Mouse (Mus musculus): ENCODE data around the gene Dazap2. TPM values are rescaled to one million over a fixed set of nuclear protein-coding genes. Genes with fewer than 3 reads are reported as not detected.
A peak's percentile ranks its signal among the peaks of the same experiment; 100 is the strongest.
"Not testable (repeated sequence)": the region's sequence is repeated elsewhere in the genome, so short reads cannot be mapped to it uniquely, and the experiment has no call there.

Gene Dazap2
- total RNA-seq, 1 experiment from 2014 or later, result 179 TPM

- no peak for ATAC-seq (replicated peaks; ENCODE audit: low read depth, poor library complexity, severe bottlenecking)
Measured at GRCm38 (mm10) chr15:100601669-100602068, 13.5 kb upstream of the Dazap2 start.

GRCm38 (mm10) chr15:100606677-100607076 is 8.5 kb upstream of the Dazap2 start:
- not testable (repeated sequence) for ATAC-seq (replicated peaks; ENCODE audit: low read depth, poor library complexity, severe bottlenecking)

- ATAC-seq (replicated peaks; ENCODE audit: low read depth, poor library complexity, severe bottlenecking), result no peak
Measured at GRCm38 (mm10) chr15:100611951-100612350, 3.2 kb upstream of the Dazap2 start.

GRCm38 (mm10) chr15:100612432-100612831 is 2.7 kb upstream of the Dazap2 start:
- no peak for ATAC-seq (replicated peaks; ENCODE audit: low read depth, poor library complexity, severe bottlenecking)

GRCm38 (mm10) chr15:100613584-100613983 is 1.6 kb upstream of the Dazap2 start:
- peak; percentile 43 for ATAC-seq (replicated peaks; ENCODE audit: low read depth, poor library complexity, severe bottlenecking)

- peak; percentile 28 for ATAC-seq (replicated peaks; ENCODE audit: low read depth, poor library complexity, severe bottlenecking)
Measured at GRCm38 (mm10) chr15:100614218-100614995, 742 bp upstream of the Dazap2 start.

GRCm38 (mm10) chr15:100615825-100616220 is 674 bp downstream of the Dazap2 start:
- peak; percentile 53 for ATAC-seq (replicated peaks; ENCODE audit: low read depth, poor library complexity, severe bottlenecking)

- no peak for ATAC-seq (replicated peaks; ENCODE audit: low read depth, poor library complexity, severe bottlenecking)
Measured at GRCm38 (mm10) chr15:100616221-100616620, 1.1 kb downstream of the Dazap2 start.

GRCm38 (mm10) chr15:100619200-100619599 is 4.1 kb downstream of the Dazap2 start:
- ATAC-seq (replicated peaks; ENCODE audit: low read depth, poor library complexity, severe bottlenecking), result no peak

- ATAC-seq (replicated peaks; ENCODE audit: low read depth, poor library complexity, severe bottlenecking), result peak; percentile 15; the same call in 1 of the 2 replicates
Measured at GRCm38 (mm10) chr15:100621671-100622070, 6.5 kb downstream of the Dazap2 start.

GRCm38 (mm10) chr15:100622164-100622563 is 7.0 kb downstream of the Dazap2 start:
- ATAC-seq (replicated peaks; ENCODE audit: low read depth, poor library complexity, severe bottlenecking), result peak; percentile 71

- ATAC-seq (replicated peaks; ENCODE audit: low read depth, poor library complexity, severe bottlenecking), result no peak
Measured at GRCm38 (mm10) chr15:100623754-100624153, 8.6 kb downstream of the Dazap2 start.

GRCm38 (mm10) chr15:100624435-100624834 is 9.3 kb downstream of the Dazap2 start:
- no peak for ATAC-seq (replicated peaks; ENCODE audit: low read depth, poor library complexity, severe bottlenecking)

GRCm38 (mm10) chr15:100627287-100627686 is 12.1 kb downstream of the Dazap2 start:
- no peak for ATAC-seq (replicated peaks; ENCODE audit: low read depth, poor library complexity, severe bottlenecking)

- ATAC-seq (replicated peaks; ENCODE audit: low read depth, poor library complexity, severe bottlenecking), result no peak
Measured at GRCm38 (mm10) chr15:100627774-100628370, 12.7 kb downstream of the Dazap2 start.

GRCm38 (mm10) chr15:100628797-100629196 is 13.6 kb downstream of the Dazap2 start:
- ATAC-seq (replicated peaks; ENCODE audit: low read depth, poor library complexity, severe bottlenecking), result no peak

GRCm38 (mm10) chr15:100630126-100630525 is 15.0 kb downstream of the Dazap2 start:
- ATAC-seq (replicated peaks; ENCODE audit: low read depth, poor library complexity, severe bottlenecking), result no peak

GRCm38 (mm10) chr15:100631454-100632170 is 16.5 kb downstream of the Dazap2 start:
- peak; percentile 76 for ATAC-seq (replicated peaks; ENCODE audit: low read depth, poor library complexity, severe bottlenecking)

GRCm38 (mm10) chr15:100632323-100632722 is 17.2 kb downstream of the Dazap2 start:
- no peak for ATAC-seq (replicated peaks; ENCODE audit: low read depth, poor library complexity, severe bottlenecking)

GRCm38 (mm10) chr15:100633341-100633740 is 18.2 kb downstream of the Dazap2 start:
- ATAC-seq (replicated peaks; ENCODE audit: low read depth, poor library complexity, severe bottlenecking), result no peak

GRCm38 (mm10) chr15:100635239-100635638 is 20.1 kb downstream of the Dazap2 start:
- ATAC-seq (replicated peaks; ENCODE audit: low read depth, poor library complexity, severe bottlenecking), result no peak

Measured in common myeloid progenitor, adult 5-6 weeks (primary cell).